10 mouse cellular contexts compared by ENCODE assay signal in genomic region chr11:18747871-18748461, GRCm38 (mm10).
A peak's percentile ranks its signal among the peaks of the same experiment; 100 is the strongest.
DNase-seq lines count a peak whose midpoint lies in the region; ATAC-seq and TF ChIP-seq lines count a peak whose summit lies in the region.
"Had no signal": no experiment of that assay in that cellular context is flagged by ENCODE, and none has a peak within 500 bp of the region (broad histone marks: within the 10 kb centered on the region; RNA-seq: fewer than 3 reads in every experiment).

No protein-coding gene starts in this region.

- no peak overlapping the region for H3K4me2 ChIP-seq in forebrain, postnatal 0 days (ENCODE audit: low read depth)
- H3K4me2 ChIP-seq in embryonic facial prominence, embryonic 11.5 days (ENCODE audit: low read depth, low read length) = no peak overlapping the region
- H3K4me2 ChIP-seq in intestine, embryonic 15.5 days (replicated peaks) = peak overlapping the region; percentile 24; the same call in 1 of the 2 replicates

- H3K4me3 ChIP-seq in forebrain, embryonic 10.5 days = no peak overlapping the region
- no peak overlapping the region for H3K4me3 ChIP-seq in forebrain, postnatal 0 days (ENCODE audit: low read depth, low read length)
- no peak overlapping the region for H3K4me3 ChIP-seq in embryonic facial prominence, embryonic 11.5 days (ENCODE audit: low read depth, low read length)
- H3K4me3 ChIP-seq in intestine, embryonic 15.5 days (replicated peaks) = no peak overlapping the region

- WGBS in forebrain, embryonic 10.5 days = 8% methylated on average over 7 of the region's 7 CpGs
- 24% methylated on average over 7 of the region's 7 CpGs for WGBS in forebrain, postnatal 0 days
- 12% methylated on average over 7 of the region's 7 CpGs for WGBS in embryonic facial prominence, embryonic 11.5 days
- 16% methylated on average over 7 of the region's 7 CpGs for WGBS in intestine, embryonic 15.5 days

- ATAC-seq in forebrain, postnatal 0 days = no peak
- ATAC-seq in embryonic facial prominence, embryonic 11.5 days (replicated peaks; ENCODE audit: insufficient number of reproducible peaks, low FRiP score, low TSS enrichment, low read depth) = no peak
- peak; percentile 50 for ATAC-seq in intestine, embryonic 15.5 days
- no peak for ATAC-seq in megakaryocyte progenitor cell, adult 5-6 weeks (replicated peaks; ENCODE audit: poor library complexity)

- no peak overlapping the region for H3K9ac ChIP-seq in forebrain, postnatal 0 days
- H3K9ac ChIP-seq in embryonic facial prominence, embryonic 11.5 days (replicated peaks; ENCODE audit: low read length) = no peak overlapping the region
- H3K9ac ChIP-seq in intestine, embryonic 15.5 days = no peak overlapping the region

- no peak for DNase-seq in forebrain, embryonic 10.5 days (ENCODE audit: extremely low spot score, low spot score)
- DNase-seq in forebrain, postnatal 0 days = no peak
- peak; percentile 52 for DNase-seq in embryonic facial prominence, embryonic 11.5 days (ENCODE audit: low spot score)
- DNase-seq in retina, embryonic 14.5 days (ENCODE audit: low spot score) = peak; percentile 60
- DNase-seq in layer of hippocampus, adult 9-10 months (ENCODE audit: low spot score) = no peak
- DNase-seq in right cerebral cortex, postnatal 14 days = no peak
- DNase-seq: lung, adult 18-20 months; thymus, postnatal 25 days had no signal

- no peaks in the 10 kb centered on the region for H3K9me3 ChIP-seq in forebrain, embryonic 10.5 days
- no peaks in the 10 kb centered on the region for H3K9me3 ChIP-seq in forebrain, postnatal 0 days (ENCODE audit: low read length)
- no peaks in the 10 kb centered on the region for H3K9me3 ChIP-seq in embryonic facial prominence, embryonic 11.5 days (replicated peaks; ENCODE audit: control insufficient read depth, low read length)
- H3K9me3 ChIP-seq in intestine, embryonic 15.5 days = no peaks in the 10 kb centered on the region

- peak overlapping the region; percentile 51; the same call in 1 of the 2 replicates for H3K27ac ChIP-seq in forebrain, embryonic 10.5 days
- H3K27ac ChIP-seq in forebrain, postnatal 0 days (ENCODE audit: low read depth, low read length) = no peak overlapping the region
- H3K27ac ChIP-seq in embryonic facial prominence, embryonic 11.5 days (replicated peaks; ENCODE audit: low read depth, low read length) = no peak overlapping the region; the same call in 1 of the 2 replicates
- peak overlapping the region; percentile 77 for H3K27ac ChIP-seq in intestine, embryonic 15.5 days

- no peak for TF ChIP-seq CTCF in forebrain, postnatal 0 days (IDR thresholded peaks at IDR 0.05; ENCODE audit: low read depth)

- H3K4me1 ChIP-seq in forebrain, embryonic 10.5 days = peaks cover 77% of the 10 kb centered on the region
- H3K4me1 ChIP-seq in forebrain, postnatal 0 days (ENCODE audit: insufficient read depth) = no peaks in the 10 kb centered on the region
- H3K4me1 ChIP-seq in embryonic facial prominence, embryonic 11.5 days (ENCODE audit: control insufficient read depth, insufficient read depth, low read length) = peaks cover 3% of the 10 kb centered on the region
- peaks cover 31% of the 10 kb centered on the region for H3K4me1 ChIP-seq in intestine, embryonic 15.5 days (replicated peaks)

- H3K36me3 ChIP-seq in forebrain, embryonic 10.5 days (replicated peaks) = no peaks in the 10 kb centered on the region
- no peaks in the 10 kb centered on the region for H3K36me3 ChIP-seq in forebrain, postnatal 0 days (ENCODE audit: insufficient read depth)
- no peaks in the 10 kb centered on the region for H3K36me3 ChIP-seq in embryonic facial prominence, embryonic 11.5 days (replicated peaks; ENCODE audit: control insufficient read depth, insufficient read depth, low read depth, low read length)
- H3K36me3 ChIP-seq in intestine, embryonic 15.5 days = no peaks in the 10 kb centered on the region

- peaks cover 31% of the 10 kb centered on the region for H3K27me3 ChIP-seq in forebrain, embryonic 10.5 days (ENCODE audit: poor library complexity, severe bottlenecking)
- H3K27me3 ChIP-seq in forebrain, postnatal 0 days (ENCODE audit: insufficient read depth, low read length) = peaks cover 17% of the 10 kb centered on the region; the same call in 1 of the 2 replicates
- no peaks in the 10 kb centered on the region for H3K27me3 ChIP-seq in embryonic facial prominence, embryonic 11.5 days (ENCODE audit: control insufficient read depth, insufficient read depth, low read length)
- no peaks in the 10 kb centered on the region for H3K27me3 ChIP-seq in intestine, embryonic 15.5 days (replicated peaks)

Comparison
In these comparisons a context has a peak if more than half of its experiments do, and no peak if none do; other contexts are left out.
1. H3K27ac ChIP-seq: peak in forebrain, embryonic 10.5 days (single experiment) and intestine, embryonic 15.5 days (single experiment); none in forebrain, postnatal 0 days (single experiment) and embryonic facial prominence, embryonic 11.5 days (single experiment).
2. DNase-seq: peak in embryonic facial prominence, embryonic 11.5 days (single experiment) and retina, embryonic 14.5 days (single experiment); none in forebrain, embryonic 10.5 days (single experiment), forebrain, postnatal 0 days (single experiment), layer of hippocampus, adult 9-10 months (single experiment) and right cerebral cortex, postnatal 14 days (single experiment).